Mouse (Mus musculus) E14TG2a.4 (cell line): ENCODE data around the gene Pdzrn4.

ENCODE experiments used
- CTCF ChIP-seq: conservative IDR thresholded peaks from 2 replicates; pipeline ENCODE4 v1.5.1; 2014; ENCODE audit warnings: low read length
- NANOG ChIP-seq: IDR thresholded peaks from 2 replicates; pipeline ENCODE4 v1.6.1; 2014; ENCODE audit warnings: borderline replicate concordance, low read length, mixed read lengths
- POU5F1 ChIP-seq: IDR thresholded peaks from 2 replicates; pipeline ENCODE4 v1.6.1; 2014; ENCODE audit warnings: low read length, borderline replicate concordance

- TF ChIP-seq CTCF (no peak), POU5F1 (no peak), NANOG (no peak)
Measured at GRCm38 (mm10) chr15:92515651-92516050, 119.0 kb downstream of the Pdzrn4 start.
